12 mouse cellular contexts compared by ENCODE assay signal in genomic region chr7:24437981-24438380, GRCm38 (mm10). TPM values are rescaled to one million over a fixed set of nuclear protein-coding genes. Genes with fewer than 3 reads are reported as not detected.
A peak's percentile ranks its signal among the peaks of the same experiment; 100 is the strongest.
DNase-seq lines count a peak whose midpoint lies in the region; ATAC-seq and TF ChIP-seq lines count a peak whose summit lies in the region.
"Had no signal": no experiment of that assay in that cellular context is flagged by ENCODE, and none has a peak within 500 bp of the region (broad histone marks: within the 10 kb centered on the region; RNA-seq: fewer than 3 reads in every experiment).

No protein-coding gene starts in this region.

- 51% methylated on average over 10 of the region's 10 CpGs for WGBS in heart, embryonic 11.5 days (ENCODE audit: insufficient replicate concordance)
- WGBS in cerebellum, adult 2 months, result 12% methylated on average over 10 of the region's 10 CpGs
- 56% methylated on average over 10 of the region's 10 CpGs for WGBS in limb, embryonic 15.5 days

- H3K9ac ChIP-seq in heart, embryonic 11.5 days (ENCODE audit: low read depth, low read length), result 0 out of 2 replicates have a peak overlapping the region, but pooled peaks have one; percentile 16
- H3K9ac ChIP-seq in limb, embryonic 15.5 days, result no peak overlapping the region
- H3K9ac ChIP-seq: hindbrain, embryonic 15.5 days; midbrain, embryonic 12.5 days had no signal

- no peak overlapping the region for H3K4me3 ChIP-seq in heart, embryonic 11.5 days (ENCODE audit: low read depth, low read length)
- H3K4me3 ChIP-seq in cerebellum, adult 2 months (replicated peaks; ENCODE audit: insufficient read depth, low read depth, low read length), result no peak overlapping the region
- H3K4me3 ChIP-seq in limb, embryonic 15.5 days, result no peak overlapping the region
- H3K4me3 ChIP-seq: hindbrain, embryonic 15.5 days; midbrain, embryonic 12.5 days had no signal

- no peak overlapping the region for H3K4me2 ChIP-seq in heart, embryonic 11.5 days
- no peak overlapping the region for H3K4me2 ChIP-seq in limb, embryonic 15.5 days
- H3K4me2 ChIP-seq: hindbrain, embryonic 15.5 days; midbrain, embryonic 12.5 days had no signal

- peaks cover 13% of the 10 kb centered on the region for H3K27me3 ChIP-seq in heart, embryonic 11.5 days (ENCODE audit: control insufficient read depth, insufficient read depth, low read length)
- H3K27me3 ChIP-seq in cerebellum, adult 2 months (ENCODE audit: control insufficient read depth, insufficient read depth, low read length), result no peaks in the 10 kb centered on the region
- peaks cover 11% of the 10 kb centered on the region for H3K27me3 ChIP-seq in limb, embryonic 15.5 days
- H3K27me3 ChIP-seq: hindbrain, embryonic 15.5 days had no signal

- no peak for TF ChIP-seq CTCF in cerebellum, adult 2 months (IDR thresholded peaks at IDR 0.05; ENCODE audit: borderline replicate concordance, insufficient read depth, low read depth, low read length)

- H3K4me1 ChIP-seq in heart, embryonic 11.5 days (ENCODE audit: control insufficient read depth, insufficient read depth, low read length), result peaks cover 3% of the 10 kb centered on the region; the same call in 1 of the 2 replicates
- H3K4me1 ChIP-seq in cerebellum, adult 2 months (ENCODE audit: control insufficient read depth, insufficient read depth, low read length), result peaks cover 33% of the 10 kb centered on the region
- 0 out of 2 replicates have a peak, but pooled peaks cover 2% of the 10 kb centered on the region for H3K4me1 ChIP-seq in limb, embryonic 15.5 days
- H3K4me1 ChIP-seq: hindbrain, embryonic 15.5 days; midbrain, embryonic 12.5 days had no signal

- no peak for ATAC-seq in heart, embryonic 11.5 days (replicated peaks; ENCODE audit: insufficient number of reproducible peaks, low FRiP score, low TSS enrichment)
- peak; percentile 32; the same call in 1 of the 2 replicates for ATAC-seq in limb, embryonic 15.5 days (ENCODE audit: insufficient number of reproducible peaks, low FRiP score, low TSS enrichment, low read depth)
- no peak for ATAC-seq in activated CD4-positive, CD25-positive, alpha-beta regulatory T cell, adult 4 months

- no peak overlapping the region for H3K27ac ChIP-seq in heart, embryonic 11.5 days (ENCODE audit: low read depth, low read length)
- peak overlapping the region; percentile 8 for H3K27ac ChIP-seq in cerebellum, adult 2 months (ENCODE audit: insufficient read depth, low read length)
- H3K27ac ChIP-seq in limb, embryonic 15.5 days, result no peak overlapping the region
- H3K27ac ChIP-seq: hindbrain, embryonic 15.5 days; midbrain, embryonic 12.5 days had no signal

- H3K9me3 ChIP-seq in heart, embryonic 11.5 days (replicated peaks; ENCODE audit: control insufficient read depth, low read length), result no peaks in the 10 kb centered on the region
- no peaks in the 10 kb centered on the region; the same call in 1 of the 2 replicates for H3K9me3 ChIP-seq in limb, embryonic 15.5 days
- H3K9me3 ChIP-seq: hindbrain, embryonic 15.5 days; midbrain, embryonic 12.5 days had no signal

- DNase-seq in heart, adult 8-10 months (ENCODE audit: low spot score), result no peak
- peak; percentile 58 to 66 for DNase-seq in cerebellum, adult 2 months
- DNase-seq in gastrocnemius, adult 18-20 months (ENCODE audit: low spot score), result peak; percentile 14
- DNase-seq in spleen, postnatal 36 days (ENCODE audit: low spot score in 2 of 2), result no peak
- DNase-seq in urinary bladder, adult 2 months (ENCODE audit: low spot score), result no peak

- no peaks in the 10 kb centered on the region for H3K36me3 ChIP-seq in heart, embryonic 11.5 days (ENCODE audit: control insufficient read depth, insufficient read depth, low read length)
- H3K36me3 ChIP-seq in limb, embryonic 15.5 days, result no peaks in the 10 kb centered on the region
- H3K36me3 ChIP-seq: hindbrain, embryonic 15.5 days; midbrain, embryonic 12.5 days had no signal

- no peak for TF ChIP-seq POLR2A in cerebellum, adult 2 months (IDR thresholded peaks at IDR 0.05; ENCODE audit: borderline replicate concordance, insufficient read depth, low read length)

RNA-seq across cellular contexts. Expression of gene Irgc1, which starts 14.1 kb away (rescaled TPM):
- not detected in 2 replicates for polyA plus RNA-seq in heart, embryonic 11.5 days (2014; fragmentation: Nextera tagmentation; extraction: Ambion mirVana)
- total RNA-seq in heart, adult 8-10 months (2022), result under 1 TPM in 1 of 4 experiments, not detected in 3; 0.32 TPM
- polyA plus RNA-seq in cerebellum, adult 2 months (2012; rRNA removed), result not detected in 2 replicates
- not detected for total RNA-seq in gastrocnemius, adult 18-20 months (2021)
- polyA plus RNA-seq in limb, embryonic 15.5 days (2015; fragmentation: Nextera tagmentation; extraction: Ambion mirVana), result 0.17 TPM in 1 of 2 replicates, not detected in the other
- not detected for polyA plus RNA-seq in activated CD4-positive, CD25-positive, alpha-beta regulatory T cell, adult 4 months (2017; shearing (Covaris generic))
- 0.03 TPM in 1 of 2 replicates, not detected in the other for polyA plus RNA-seq in urinary bladder, adult 2 months (2012; rRNA removed)
- total RNA-seq: adrenal gland, adult 18-20 months had no signal
- polyA plus RNA-seq: hindbrain, embryonic 15.5 days; limb, embryonic 11.5 days; midbrain, embryonic 12.5 days had no signal

RNA-seq across cellular contexts. Expression of gene Plaur, which starts 24.3 kb away (rescaled TPM):
- 5.6 and 6.9 TPM in 2 replicates for polyA plus RNA-seq in heart, embryonic 11.5 days (2014; fragmentation: Nextera tagmentation; extraction: Ambion mirVana)
- 1 to 10 TPM; 1.7 to 9.2 (median 2.6) TPM for total RNA-seq in heart, adult 8-10 months (2022)
- polyA plus RNA-seq in cerebellum, adult 2 months (2012; rRNA removed), result 0.79 and 0.97 TPM in 2 replicates
- total RNA-seq in gastrocnemius, adult 18-20 months (2021), result 1 to 10 TPM in 1 of 2 experiments, under 1 TPM in 1; 0.87 to 1.4 TPM
- 8.1 and 10.1 TPM in 2 replicates for polyA plus RNA-seq in limb, embryonic 15.5 days (2015; fragmentation: Nextera tagmentation; extraction: Ambion mirVana)
- 1 to 10 TPM; 1.1 to 1.5 TPM for polyA plus RNA-seq in activated CD4-positive, CD25-positive, alpha-beta regulatory T cell, adult 4 months (2017; shearing (Covaris generic))
- polyA plus RNA-seq in urinary bladder, adult 2 months (2012; rRNA removed), result 18.8 and 28.9 TPM in 2 replicates

RNA-seq across cellular contexts. Expression of gene Smg9, which starts 38.6 kb away (rescaled TPM):
- 17.5 and 21.2 TPM in 2 replicates for polyA plus RNA-seq in heart, embryonic 11.5 days (2014; fragmentation: Nextera tagmentation; extraction: Ambion mirVana)
- 1 to 10 TPM; 5.9 to 8.3 (median 8.0) TPM for total RNA-seq in heart, adult 8-10 months (2022)
- 89.3 and 95.5 TPM in 2 replicates for polyA plus RNA-seq in cerebellum, adult 2 months (2012; rRNA removed)
- total RNA-seq in gastrocnemius, adult 18-20 months (2021), result 10 to 100 TPM; 10.3 to 11.0 TPM
- polyA plus RNA-seq in limb, embryonic 15.5 days (2015; fragmentation: Nextera tagmentation; extraction: Ambion mirVana), result 23.2 and 23.6 TPM in 2 replicates
- 10 to 100 TPM; 24.1 to 31.0 TPM for polyA plus RNA-seq in activated CD4-positive, CD25-positive, alpha-beta regulatory T cell, adult 4 months (2017; shearing (Covaris generic))
- 37.6 and 37.7 TPM in 2 replicates for polyA plus RNA-seq in urinary bladder, adult 2 months (2012; rRNA removed)

RNA-seq across cellular contexts. Expression of gene Cadm4, which starts 43.8 kb away (rescaled TPM):
- 0.20 and 0.23 TPM in 2 replicates for polyA plus RNA-seq in heart, embryonic 11.5 days (2014; fragmentation: Nextera tagmentation; extraction: Ambion mirVana)
- total RNA-seq in heart, adult 8-10 months (2022), result 10 to 100 TPM; 16.6 to 22.0 (median 18.7) TPM
- 285 and 312 TPM in 2 replicates for polyA plus RNA-seq in cerebellum, adult 2 months (2012; rRNA removed)
- 1 to 10 TPM; 2.3 to 3.4 TPM for total RNA-seq in gastrocnemius, adult 18-20 months (2021)
- 5.0 and 6.3 TPM in 2 replicates for polyA plus RNA-seq in limb, embryonic 15.5 days (2015; fragmentation: Nextera tagmentation; extraction: Ambion mirVana)
- not detected for polyA plus RNA-seq in activated CD4-positive, CD25-positive, alpha-beta regulatory T cell, adult 4 months (2017; shearing (Covaris generic))
- 10.0 and 19.2 TPM in 2 replicates for polyA plus RNA-seq in urinary bladder, adult 2 months (2012; rRNA removed)

Comparison
In these comparisons a context has a peak if more than half of its experiments do, and no peak if none do; other contexts are left out.
1. DNase-seq: peak in cerebellum, adult 2 months (2 of 2) and gastrocnemius, adult 18-20 months (single experiment); none in heart, adult 8-10 months (single experiment), spleen, postnatal 36 days (0 of 2) and urinary bladder, adult 2 months (single experiment).